Mouse (Mus musculus) brain, embryonic 14.5 days (tissue): Measurements from ENCODE around the gene E2f4.

Experiments
- CTCF ChIP-seq: fragments of 200-500 bp; IDR thresholded peaks from 2 replicates; pipeline ENCODE4 v1.5.1; 2012; ENCODE audit warnings: inconsistent platforms, mild to moderate bottlenecking, moderate library complexity, borderline replicate concordance; ENCODE audit not compliant: insufficient read depth, insufficient read length; ENCODE audit errors: extremely low read depth
- POLR2A ChIP-seq: fragments of 200-500 bp; IDR thresholded peaks from 2 replicates; pipeline ENCODE4 v1.6.1; 2012; ENCODE audit warnings: mild to moderate bottlenecking, inconsistent platforms, borderline replicate concordance; ENCODE audit not compliant: poor library complexity, insufficient read depth, insufficient read length, severe bottlenecking; ENCODE audit errors: extremely low read depth

- TF ChIP-seq CTCF (no peak), POLR2A (no peak)
Measured at GRCm38 (mm10) chr8:105251954-105252353, 45.5 kb upstream of the E2f4 start.
